Mouse (Mus musculus): ENCODE measurements at regions not wholly inside any gene's neighbourhood (a gene's known extent, or its start where the extent isn't known, plus 50 kb on each side); places are given as distances from the start of the nearest gene placed in this dataset.

GRCm38 (mm10) chr13:35604765-35605164, 54.9 kb upstream of the Cdyl start:
- TF ChIP-seq POLR2A (IDR thresholded peaks at IDR 0.05; ENCODE audit: extremely low read depth, insufficient read depth, low read length) (no peak), CTCF (IDR thresholded peaks at IDR 0.05; ENCODE audit: low read depth, low read length) (no peak)
